Mouse (Mus musculus): Measurements from ENCODE around the gene Angptl8.

Gene Angptl8

GRCm38 (mm10) chr9:21816716-21817305 is 18.5 kb upstream of the Angptl8 start:
- DNase-seq (ENCODE audit: low spot score in 2 of 2) = no peak

DNA sequence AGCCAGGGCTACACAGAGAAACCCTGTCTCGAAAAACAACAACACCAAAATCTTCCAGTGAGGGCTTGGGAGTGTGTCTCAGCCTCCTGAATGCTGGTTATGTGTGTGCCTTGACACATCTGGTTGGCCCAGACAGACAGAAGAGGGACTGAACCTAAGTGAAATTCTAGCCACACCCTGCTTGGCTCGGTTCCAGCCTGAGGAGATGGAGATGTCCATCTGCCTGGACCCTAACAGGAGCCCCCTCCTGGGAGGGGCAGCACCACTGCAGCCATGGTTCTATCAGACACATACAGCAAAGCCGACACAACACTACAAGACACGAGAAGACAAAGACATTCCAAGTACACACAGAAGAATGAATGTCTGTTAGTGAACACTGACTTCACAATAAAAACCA is 17.2 kb upstream of the Angptl8 start:
- DNase-seq (ENCODE audit: low spot score in 2 of 2) = no peak

DNA sequence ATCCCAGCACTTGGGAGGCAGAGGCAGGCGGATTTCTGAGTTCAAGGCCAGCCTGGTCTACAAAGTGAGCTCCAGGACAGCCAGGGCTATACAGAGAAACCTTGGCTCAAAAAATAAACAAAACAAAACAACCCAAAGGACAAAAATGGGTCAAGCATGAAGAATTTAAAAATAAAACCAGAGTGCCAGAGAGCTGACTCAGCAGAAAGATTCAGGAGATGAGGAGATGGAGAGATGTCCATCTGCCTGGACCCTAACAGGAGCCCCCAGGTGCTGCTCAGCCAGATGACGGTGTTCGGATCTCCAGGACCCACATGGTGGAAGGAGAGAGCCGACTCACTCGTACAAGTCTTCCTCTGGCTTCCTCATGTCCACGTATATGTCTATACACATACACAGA is 16.7 kb upstream of the Angptl8 start:
- no peak for DNase-seq (ENCODE audit: low spot score in 2 of 2)

DNA sequence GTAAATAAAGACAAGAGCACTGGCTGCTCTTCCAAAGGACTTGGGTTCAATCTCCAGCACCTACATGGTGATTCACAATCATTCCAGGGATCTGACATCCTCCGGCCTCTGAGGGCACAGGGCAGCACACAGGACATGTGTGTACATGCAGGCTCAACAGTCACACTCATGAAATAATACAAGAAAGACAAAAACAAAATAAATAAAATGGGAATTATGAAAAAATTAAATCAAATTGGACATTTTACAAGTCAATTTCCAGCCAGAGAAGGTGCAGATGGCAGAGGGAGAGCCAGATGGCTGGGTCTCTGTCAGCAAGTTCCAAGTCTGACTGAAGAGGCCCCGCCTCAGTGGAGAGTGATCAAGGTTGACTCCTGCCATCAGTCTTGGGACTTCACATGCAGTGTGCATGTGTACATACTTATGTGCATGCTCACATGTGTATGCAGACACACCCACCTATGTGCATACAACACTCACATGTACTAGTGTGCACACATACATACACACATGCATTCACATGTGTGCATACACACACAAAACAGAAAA is 16.1 kb upstream of the Angptl8 start:
- no peak for DNase-seq (ENCODE audit: low spot score in 2 of 2)

DNA sequence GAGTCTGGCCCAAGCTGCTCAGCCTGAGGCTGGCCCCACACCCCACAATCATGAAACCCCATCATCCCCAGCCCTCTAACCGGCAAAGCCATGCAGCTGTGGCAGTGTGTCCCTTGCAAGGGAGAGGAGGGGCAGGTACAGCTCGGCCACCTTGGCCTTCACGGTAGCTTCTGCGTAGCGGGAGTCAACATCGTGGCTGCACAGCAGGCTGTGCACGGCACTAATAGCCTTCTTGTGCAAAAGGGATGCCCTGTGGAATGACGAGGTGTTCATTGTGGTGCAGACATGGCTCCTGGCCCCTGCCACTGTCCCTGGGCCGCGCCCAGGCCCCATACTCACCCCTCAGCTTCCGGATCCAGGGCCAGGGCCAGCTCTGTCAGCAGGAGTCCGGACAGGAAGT is 15.1 kb upstream of the Angptl8 start:
- DNase-seq (ENCODE audit: low spot score in 2 of 2) = no peak

GRCm38 (mm10) chr9:21822686-21823085 is 12.6 kb upstream of the Angptl8 start:
- DNase-seq (ENCODE audit: low spot score in 2 of 2) = no peak

GRCm38 (mm10) chr9:21823957-21824356 is 11.4 kb upstream of the Angptl8 start:
- no peak for DNase-seq (ENCODE audit: low spot score in 2 of 2)

DNA sequence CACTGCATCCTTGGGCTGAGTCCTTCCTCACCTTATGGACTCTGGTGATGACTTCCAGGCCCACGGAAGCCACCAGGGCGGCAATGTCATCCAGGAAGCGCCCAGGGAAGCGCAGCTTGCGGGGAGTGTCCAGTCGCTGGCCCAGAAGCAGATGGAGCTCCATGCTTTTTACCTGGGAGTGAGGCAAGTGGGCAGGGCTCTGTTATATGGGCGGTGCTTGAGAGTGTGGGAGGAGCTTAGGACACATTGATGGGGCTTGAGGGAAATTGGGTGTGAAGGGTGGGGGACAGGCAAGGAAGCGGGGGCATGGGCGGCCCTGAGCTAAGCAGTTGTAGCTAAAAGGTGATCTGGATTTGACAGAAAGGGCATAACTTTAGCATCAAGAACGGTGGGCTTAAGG is 10.9 kb upstream of the Angptl8 start:
- no peak for DNase-seq (ENCODE audit: low spot score in 2 of 2)

- DNase-seq (ENCODE audit: low spot score in 2 of 2) = no peak
Observed at GRCm38 (mm10) chr9:21829834-21830460, 5.4 kb upstream of the Angptl8 start.

GRCm38 (mm10) chr9:21830461-21830850 is 4.9 kb upstream of the Angptl8 start:
- no peak for DNase-seq (ENCODE audit: low spot score in 2 of 2)

DNA sequence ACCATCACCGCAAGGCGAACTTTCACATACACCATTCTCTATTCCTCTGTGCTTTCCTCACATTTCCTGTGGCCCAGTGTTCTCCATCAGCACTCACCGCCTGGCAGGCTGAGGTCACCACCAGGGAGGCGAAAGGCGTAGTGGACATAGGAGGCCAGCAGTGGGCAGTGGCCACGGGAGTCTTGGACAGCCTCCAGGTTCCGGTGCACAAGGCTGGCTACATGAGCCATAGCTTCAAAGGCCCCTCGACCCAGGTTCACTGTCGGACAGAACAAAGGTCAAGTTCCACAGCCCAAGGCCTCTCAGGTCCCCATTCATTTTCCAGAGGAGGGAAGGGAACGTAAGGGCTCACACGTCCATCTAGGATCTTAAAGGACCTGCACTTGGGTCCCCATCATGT is 4.4 kb upstream of the Angptl8 start:
- no peak for DNase-seq (ENCODE audit: low spot score in 2 of 2)

GRCm38 (mm10) chr9:21831558-21832240 is 3.6 kb upstream of the Angptl8 start:
- no peak for DNase-seq (ENCODE audit: low spot score in 2 of 2)

DNA sequence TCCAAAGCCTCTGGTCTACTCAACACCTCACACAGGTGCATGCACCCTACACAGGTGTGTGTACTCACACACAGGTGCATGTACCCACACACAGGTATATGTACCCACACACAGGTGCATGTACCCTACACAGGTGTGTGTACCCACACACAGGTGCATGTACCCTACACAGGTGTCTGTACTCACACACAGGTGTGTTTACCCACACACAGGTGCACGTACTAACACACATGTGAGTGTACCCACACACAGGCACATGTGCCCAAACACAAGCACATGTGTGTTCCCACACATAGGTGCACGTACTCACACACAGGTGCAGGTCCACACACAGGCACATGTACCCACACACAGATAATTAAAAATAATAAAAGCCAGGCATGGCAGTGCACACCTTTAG is 2.4 kb downstream of the Angptl8 start:
- no peak for DNase-seq (ENCODE audit: low spot score in 2 of 2)

- peak in 1 of 2 experiments; percentile 29 for DNase-seq (ENCODE audit: low spot score in 2 of 2)
Observed at GRCm38 (mm10) chr9:21840115-21840787, 4.9 kb downstream of the Angptl8 start.

- no peak for DNase-seq (ENCODE audit: low spot score in 2 of 2)
Observed at GRCm38 (mm10) chr9:21841340-21841739, 6.0 kb downstream of the Angptl8 start.

DNA sequence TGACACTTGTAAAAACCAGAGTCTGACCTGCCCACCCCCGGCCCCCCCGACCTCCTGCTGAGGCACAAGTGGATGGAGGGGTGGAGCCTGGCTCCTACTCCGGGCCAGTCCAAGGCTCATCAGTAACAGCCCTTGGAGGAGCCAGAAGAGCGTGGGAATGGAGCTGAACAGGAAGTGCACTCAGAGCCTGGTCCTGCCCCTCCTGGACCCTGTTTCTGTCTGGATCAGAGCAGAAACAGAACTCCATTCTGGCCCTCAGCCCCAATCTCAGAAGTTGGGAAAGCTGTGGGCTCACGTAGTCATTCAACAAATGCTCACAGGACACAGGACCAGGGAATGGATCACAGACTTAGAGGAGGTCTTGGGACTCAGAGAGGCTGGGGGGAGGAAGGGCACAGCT is 7.1 kb downstream of the Angptl8 start:
- no peak for DNase-seq (ENCODE audit: low spot score in 2 of 2)

DNA sequence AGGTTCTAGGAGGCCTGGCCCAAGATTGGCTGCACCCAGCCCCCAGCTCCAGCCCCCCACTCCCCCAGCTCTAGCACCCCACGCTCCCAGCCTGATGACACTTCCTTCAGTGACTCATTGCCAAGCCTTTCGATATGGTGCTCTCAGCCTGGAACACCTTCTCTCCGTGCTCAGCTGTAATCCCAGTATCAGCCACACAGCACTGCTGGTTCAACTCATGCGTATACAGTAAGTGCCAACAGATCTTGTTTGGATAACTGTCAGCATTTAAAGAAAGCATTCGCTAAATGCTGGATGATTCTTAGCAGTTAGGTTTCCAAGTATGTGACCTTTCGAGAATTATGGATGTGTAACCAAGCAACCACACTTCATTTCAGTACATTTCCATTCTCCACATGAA is 7.8 kb downstream of the Angptl8 start:
- DNase-seq (ENCODE audit: low spot score in 2 of 2) = no peak

DNA sequence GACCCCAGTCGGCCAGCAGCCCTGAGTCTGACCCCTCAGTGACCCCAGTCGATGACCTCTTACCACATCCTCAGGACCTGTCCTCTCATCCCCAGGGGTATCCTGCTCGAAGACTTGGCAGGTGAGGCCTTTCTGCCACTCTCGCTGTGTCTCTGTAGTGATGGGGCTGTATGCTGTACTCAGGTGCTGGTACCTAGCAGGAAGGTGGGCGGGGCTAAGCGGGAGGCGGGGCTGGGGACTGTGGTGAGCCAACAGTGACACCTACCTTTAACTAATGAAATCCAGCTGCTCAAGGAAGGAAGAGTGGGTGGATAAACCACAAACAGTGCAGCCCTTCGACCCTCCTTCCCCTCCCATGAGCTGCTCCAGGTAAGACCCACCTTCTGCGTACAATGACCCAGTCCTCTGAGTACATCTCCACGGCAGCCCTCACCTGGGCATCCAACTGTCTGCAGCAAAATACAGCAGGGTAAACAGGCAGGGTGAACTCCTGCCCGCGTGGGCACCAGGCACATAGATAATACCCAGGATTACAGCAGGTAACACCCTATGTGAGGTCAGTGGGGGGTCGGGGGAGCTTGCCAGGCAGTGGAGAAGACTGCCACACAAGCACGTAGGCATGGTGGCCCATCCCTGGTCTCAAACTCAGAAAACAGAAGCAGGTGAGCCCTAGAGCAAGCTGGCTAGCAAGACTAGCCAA is 10.2 kb downstream of the Angptl8 start:
- no peak for DNase-seq (ENCODE audit: low spot score in 2 of 2)

GRCm38 (mm10) chr9:21846755-21847341 is 11.5 kb downstream of the Angptl8 start:
- DNase-seq (ENCODE audit: low spot score in 2 of 2) = no peak

DNA sequence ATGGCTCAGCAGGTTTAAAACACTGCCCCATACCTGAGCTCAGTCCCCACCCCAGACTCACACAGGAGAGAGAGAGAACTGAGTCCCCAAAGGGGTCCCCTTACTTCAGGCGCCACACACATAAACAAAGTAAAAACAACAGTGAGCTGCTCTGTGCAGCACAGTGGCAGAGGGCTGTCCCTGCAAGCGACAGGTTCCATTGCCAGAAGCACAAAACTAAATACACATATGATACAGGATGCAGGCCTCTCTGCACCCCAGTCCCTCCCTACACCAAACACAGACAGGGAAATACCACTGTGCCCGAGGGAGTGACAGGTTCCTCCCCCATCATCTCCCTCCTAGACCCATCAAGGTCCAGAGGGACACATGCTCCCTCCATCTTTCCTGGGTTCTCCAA is 12.1 kb downstream of the Angptl8 start:
- DNase-seq (ENCODE audit: low spot score in 2 of 2) = no peak

DNA sequence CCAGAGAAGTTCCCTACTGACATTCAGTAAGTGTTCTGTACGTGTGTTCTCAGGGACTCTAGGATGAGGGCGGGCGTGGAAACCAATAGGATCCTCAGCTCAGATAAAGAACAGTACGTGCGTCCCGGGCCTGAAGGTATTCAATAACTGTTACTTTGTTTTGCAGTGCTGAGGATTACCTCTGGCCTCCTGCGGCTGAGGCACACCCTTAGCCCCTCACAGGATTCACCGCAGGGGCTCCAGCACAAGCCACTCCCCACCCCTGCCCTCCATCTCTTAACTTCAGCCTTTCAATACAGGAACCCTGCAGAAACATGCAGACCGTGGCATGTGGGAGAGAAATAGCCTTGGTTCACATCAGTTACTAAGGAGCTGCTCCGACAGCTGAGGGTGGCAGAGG is 12.6 kb downstream of the Angptl8 start:
- DNase-seq (ENCODE audit: low spot score in 2 of 2) = no peak

Measured in frontal cortex, postnatal 25 days (tissue).